Mouse (Mus musculus) right cerebral cortex, postnatal 10 days (tissue): ENCODE measurements at regions not wholly inside any gene's neighbourhood (a gene's known extent, or its start where the extent isn't known, plus 50 kb on each side); places are given as distances from the start of the nearest gene placed in this dataset.

Experiments used
- DNase-seq, 2 experiments: peaks; one replicate each; pipeline ENCODE4 v3.0.0; 2021; ENCODE audit warnings: low spot score in 2 of 2

DNA sequence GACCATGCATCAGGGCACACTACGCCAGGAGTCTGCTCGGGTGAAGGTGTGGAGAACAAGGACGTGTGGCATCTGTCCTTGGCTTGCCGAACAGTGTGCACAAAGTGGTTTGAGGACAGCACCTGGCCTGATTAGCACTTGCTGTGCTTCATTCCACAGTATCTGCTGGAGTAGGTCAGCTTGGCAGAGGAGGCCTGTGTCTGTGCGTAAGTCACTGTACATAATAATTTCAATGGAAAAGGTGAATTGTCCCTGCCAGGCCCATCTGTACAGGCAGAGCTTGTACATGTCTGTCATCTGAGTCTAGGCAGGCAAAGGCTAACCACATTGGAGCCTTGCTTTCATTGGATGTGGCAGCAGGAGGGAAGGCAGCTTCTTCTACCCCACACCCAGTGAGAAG lies 979.5 kb upstream of the Car8 start:
- DNase-seq: no peak

DNA sequence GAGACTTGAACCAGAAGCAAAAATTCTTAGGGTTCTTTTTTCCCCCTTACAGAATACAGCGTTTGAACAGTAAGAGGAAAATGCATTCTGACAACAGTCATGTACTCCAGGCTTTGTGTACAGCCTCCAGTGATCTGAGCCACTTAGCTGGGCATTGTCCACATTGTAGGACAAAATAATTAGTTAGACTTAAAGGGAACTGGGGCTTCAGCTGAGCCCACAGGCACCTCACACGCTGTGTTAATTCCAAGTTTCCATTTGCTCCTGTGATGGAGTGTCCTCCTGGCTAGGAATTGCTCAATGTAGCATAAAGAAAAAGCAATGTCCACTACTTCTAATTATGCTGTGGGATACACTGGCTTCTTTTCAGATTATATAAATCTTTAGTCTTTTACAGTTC lies 969.8 kb upstream of the Car8 start:
- DNase-seq: no peak

DNA sequence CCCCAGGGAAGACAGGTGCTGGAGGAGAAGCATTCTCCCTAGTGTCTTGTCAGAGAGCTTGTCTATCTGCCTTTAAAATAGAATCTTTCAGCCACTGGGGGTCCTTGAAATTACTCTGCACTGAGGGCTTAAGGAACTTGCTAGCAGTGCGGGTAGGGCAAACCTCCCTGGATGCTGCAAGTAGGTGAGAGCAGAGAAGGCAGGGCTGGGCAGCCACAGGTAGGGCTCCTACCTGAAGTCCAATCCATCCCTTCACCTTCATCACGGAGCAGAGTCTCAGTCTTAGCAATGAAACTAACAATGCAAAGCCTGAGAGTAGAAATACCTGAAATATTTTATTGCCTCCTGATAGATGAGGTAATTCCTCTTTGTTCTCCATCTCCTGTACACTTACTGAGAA lies 961.2 kb upstream of the Car8 start:
- DNase-seq: no peak

DNA sequence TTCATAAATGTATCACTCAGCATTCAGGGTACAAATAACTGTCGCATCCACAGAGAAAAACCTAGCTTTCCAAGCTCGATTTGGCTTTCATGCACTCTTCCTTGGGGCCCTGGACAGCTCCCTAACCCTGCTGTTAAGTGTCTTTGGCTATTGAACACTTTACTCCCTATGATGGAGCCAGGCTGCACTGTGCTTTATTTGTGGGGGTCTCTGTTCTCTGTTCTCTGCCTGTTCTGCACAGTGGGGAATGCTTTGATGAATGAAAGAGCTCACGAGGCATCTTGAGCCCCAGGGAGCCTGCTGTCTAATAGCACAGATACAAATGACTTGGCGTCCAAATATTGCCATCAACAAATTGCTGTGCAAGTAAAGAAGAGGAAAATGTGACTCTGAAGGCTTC lies 957.6 kb upstream of the Car8 start:
- DNase-seq: no peak

DNA sequence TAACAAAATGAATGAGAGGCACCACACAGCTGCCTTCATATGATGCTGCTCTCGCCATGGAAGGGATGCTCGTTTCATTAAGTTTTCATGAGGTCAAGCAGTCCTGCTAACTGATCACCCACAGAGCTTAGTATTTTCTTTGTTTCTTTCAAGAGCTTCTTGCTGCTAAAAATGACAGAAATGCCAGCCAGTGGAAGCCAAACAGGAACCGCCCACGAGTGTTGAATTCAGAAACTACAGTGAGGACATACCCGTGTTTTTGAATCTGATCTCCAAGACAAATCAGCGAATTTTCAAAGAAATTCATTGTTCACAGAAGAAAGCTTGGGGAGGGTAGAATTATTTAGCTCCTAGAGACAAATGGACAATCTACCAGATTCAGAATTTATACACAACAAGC lies 954.3 kb upstream of the Car8 start:
- DNase-seq: peak in 1 of 2 experiments; percentile 38

DNA sequence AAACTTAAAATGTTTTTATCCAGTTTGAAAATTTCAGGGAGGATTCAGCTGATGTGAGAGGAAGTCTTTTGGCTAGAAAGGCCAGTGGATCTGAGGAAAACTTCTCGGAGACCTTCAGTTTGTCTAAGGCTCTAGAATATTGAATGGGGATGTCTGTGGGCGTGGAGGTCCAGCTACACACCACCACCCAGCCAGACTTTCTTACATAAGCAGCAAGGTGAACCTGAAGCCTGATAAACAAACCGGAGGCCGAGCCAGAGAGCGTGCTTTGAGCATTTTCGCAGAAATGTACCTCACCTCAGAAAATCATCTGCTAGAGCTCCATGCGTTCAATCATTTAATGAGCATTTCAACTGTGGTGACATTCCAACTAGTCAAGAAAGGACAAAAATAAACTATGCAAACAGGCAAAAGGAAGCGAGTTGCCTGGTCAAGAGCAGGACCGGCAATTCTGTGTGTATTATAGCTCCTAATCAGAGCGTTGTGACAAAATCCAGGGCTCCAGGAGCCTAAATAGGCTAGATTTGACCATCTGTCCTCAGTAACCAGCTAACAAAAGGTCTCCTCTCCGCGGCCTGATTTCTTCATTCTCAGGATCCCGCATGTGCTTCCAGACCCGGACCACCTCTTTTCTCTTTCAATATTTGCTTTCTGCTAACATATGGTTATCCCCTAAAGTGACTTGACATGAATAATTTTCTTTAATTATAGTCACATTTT lies 946.5 kb upstream of the Car8 start:
- no peak for DNase-seq

DNA sequence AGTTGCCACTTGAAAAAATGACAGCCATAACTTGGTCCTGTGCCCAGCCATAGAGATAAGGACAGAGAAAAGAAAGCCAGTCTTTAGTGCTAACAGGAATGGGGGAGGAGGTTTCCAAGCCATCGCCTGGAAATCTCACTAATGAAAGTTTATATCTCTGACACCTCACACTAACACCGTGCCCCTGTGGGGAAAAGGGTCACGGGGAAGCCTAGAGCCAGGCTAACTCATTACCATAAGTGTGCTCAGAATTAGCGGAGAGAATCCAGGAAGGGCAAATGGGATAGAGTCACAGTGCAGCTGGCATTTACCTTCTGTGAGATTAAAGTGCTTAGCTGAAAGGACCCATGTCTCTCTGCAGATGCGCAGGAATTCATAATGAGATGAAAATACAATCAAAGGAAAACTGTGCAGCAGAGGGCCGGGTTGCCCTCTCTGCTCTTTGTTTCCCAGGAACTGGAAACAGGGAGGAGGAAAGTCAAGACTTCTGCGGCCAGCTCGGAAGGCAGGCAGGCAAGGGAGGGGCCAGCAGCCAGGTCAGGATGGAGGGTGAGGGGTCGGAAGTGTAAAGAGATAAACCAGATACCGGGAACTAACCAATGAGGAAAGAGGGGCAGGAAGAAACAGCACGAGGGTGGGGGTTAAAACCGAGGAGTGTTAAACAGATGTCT lies 945.7 kb upstream of the Car8 start:
- no peak for DNase-seq

DNA sequence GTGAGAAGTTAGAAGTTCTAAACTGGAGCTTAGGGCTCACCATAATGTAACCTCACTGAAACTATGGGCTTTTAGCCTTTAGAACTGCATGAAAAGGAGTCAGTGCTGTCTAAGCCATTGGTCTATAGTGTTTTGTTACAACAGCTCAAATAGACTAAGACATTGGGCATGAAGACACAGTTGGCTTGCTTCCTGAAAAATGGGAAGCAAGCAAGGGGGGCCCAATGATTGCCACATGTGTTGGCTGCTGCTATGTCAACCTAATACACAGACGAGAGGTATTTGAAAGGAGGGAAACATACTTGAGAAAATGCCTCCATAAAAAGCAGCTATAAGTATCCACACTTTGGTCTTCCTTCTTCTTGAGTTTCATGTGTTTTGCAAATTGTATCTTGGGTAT lies 935.5 kb upstream of the Car8 start:
- no peak for DNase-seq

DNA sequence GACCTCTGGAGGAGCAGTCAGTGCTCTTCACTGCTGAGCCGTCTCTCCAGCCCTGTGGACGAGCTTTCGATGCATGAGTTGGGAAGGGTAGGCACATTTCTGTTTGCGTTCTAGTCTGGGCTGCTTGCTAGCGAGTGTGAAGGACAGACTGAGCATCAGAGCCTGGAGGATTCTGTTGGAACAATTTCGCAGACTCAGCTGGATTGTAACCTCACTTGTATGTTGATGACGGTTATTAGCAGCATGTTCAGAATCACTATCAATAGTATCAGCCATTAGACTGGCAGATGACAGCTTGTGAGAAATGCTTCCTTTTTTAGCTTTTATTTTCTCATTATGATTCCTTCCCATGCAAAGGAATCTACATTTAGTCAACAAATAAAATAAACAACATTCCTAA lies 923.5 kb upstream of the Car8 start:
- no peak for DNase-seq

DNA sequence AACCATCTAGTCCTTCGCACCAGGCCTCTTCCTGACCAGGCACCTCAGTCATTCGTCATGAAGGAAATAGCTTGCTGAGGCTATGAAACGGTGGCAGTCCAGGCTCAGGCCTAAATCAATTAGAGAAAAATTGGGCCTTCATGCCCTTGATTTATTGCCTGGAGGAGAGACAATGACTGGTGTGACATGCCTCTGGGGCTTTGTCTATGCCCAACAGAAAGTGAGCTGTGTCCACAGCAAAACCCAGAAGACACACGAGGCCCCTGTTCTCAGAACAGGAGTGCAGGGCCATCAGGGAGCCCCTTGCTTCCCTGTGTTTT lies 922.9 kb upstream of the Car8 start:
- no peak for DNase-seq

DNA sequence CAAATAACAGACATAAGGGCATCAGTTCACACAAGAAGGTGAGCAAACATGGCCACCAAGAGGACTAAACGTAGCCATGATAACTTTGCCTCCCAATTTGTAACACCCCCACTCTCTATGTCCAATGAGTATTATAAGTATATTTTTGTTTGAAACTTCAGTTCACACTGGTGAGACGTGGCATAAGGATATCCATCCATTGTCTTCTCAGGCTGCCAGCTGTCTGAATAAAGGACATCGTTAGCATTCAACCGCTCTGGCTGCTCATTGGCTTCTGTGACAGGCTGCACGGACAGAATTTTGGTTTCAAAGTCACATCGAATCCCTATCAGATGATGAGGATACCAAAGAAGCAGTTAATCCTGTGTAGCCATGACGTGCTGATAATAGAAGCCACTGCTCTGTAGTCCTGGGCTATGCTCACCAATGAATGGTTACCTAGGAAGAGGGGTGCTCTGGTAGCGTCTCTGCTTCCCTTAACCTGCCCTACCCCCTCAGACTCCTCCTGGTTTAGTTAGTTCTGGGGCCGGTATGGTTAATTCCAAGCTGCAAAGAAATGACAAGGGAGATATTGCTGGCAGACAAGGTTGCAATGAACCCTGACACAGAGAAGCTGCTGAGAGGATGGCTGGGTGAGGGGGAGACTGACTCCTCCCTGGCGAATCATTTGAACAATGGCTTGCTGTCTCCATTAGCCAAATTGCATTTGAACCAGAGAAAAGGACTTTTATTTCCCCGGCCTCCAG lies 922.4 kb upstream of the Car8 start:
- no peak for DNase-seq

DNA sequence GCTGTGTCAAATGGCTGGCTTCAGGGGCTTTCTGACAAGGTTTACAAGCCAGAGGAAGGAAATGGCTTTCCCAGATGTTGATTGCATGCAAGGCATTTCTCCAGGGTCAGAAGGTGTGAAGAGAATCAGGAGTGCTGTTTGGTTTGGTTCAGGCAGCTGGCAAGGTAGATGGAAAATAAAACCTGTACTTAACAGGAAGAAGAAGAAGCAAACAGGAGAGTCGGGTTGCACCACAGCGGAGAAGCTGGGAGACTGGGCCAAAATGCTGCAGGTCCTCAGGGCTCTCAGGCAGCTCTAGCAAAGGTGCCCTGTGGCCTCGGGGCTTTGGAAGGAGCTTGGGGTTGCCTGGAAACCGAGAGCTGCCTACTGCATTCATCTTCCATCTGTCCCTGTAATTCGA lies 908.9 kb upstream of the Car8 start:
- peak; percentile 20 for DNase-seq

DNA sequence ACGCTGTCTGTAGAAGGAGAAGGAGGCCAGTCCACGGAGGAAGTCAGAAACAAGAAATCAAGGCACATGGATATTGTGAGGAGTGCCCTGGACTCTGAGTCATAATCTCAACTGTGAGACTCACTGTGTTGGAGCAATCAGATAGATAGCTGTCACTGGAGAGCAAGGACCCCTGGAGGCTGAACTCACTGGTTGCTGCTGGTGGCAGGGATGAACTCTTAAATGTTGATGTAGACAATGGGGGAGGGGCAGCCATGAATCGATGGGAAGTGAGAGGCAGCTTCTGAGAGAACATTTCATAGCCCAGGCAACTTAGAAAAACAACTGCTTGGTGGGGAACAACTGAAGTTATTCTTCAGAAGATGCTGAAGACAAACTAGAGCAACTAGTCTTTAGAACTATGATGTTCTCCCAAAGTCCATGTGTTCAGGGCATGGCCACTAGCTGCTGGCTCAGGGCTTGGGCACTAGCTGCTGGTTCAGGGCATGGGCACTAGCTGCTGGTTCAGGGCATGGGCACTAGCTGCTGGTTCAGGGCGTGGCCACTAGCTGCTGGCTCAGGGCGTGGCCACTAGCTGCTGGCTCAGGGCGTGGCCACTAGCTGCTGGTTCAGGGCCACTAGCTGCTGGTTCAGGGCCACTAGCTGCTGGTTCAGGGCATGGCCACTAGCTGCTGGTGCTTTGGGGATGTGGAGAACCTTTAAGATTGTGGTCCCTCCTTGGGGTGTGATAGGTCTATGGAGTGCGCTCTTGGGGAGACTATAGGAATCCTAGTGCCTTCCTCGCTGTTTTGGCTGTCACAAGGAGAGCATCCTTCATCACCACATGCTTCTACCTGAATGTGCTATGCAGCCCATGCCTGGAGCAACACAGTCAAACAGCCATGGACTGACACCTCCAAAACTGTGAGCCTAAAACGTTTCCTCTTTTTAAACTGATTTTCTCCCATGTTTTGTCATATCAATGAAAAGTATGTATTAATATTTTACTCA lies 905.7 kb upstream of the Car8 start:
- no peak for DNase-seq

DNA sequence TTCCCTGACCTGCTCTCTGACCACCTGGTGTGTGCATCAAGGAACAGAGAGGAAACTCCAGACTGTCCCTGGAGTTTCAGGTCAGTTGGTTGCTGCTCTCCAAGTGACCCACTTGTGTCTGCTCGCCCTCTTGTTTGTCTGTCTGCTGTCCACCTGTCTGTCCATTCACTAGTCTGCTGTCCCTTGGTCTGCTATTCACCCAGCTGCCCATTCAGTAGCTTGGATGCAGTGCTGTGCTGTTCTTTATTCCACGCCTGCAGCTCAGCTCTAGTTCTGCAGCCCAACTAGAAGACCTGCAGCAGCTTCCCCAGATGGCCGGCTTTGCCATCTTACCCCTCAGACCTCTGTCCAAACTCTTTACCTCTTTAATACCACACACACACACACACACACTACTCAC lies 904.2 kb upstream of the Car8 start:
- DNase-seq: peak in 1 of 2 experiments; percentile 17

DNA sequence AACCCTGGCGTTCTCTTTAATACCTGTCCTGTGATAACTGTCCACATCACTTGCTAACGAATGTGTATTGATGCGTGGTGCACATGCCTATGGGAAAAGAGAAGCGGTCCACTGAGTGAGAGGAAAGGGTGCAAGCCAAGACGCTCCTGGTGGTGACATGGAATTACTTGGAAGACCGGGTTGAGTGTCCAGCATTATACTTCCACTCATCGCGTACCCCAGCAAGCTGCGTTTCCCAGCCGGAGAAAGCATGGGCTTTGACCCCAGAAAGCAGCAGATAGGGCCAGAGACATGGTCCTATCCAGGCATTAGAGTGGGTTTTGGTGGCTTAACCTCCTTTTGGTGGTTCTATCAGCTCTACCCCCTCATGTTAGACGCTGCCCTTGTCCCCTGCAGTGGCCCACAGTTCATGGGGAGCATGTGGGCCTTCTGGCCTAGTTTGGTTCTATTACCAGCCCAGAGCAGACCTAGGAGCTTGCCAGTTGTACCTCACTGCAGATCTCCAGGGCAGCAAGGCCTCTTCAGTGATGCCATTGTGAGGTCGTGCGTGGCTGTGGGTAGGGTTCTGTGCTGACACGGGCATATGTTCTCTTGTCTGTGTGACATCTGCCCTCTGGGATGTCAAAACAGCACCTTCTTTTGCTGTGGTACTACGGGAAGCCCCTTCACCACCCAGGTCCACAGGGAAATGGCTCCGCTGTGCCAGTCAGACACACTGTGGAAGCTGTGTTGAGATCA lies 903.3 kb upstream of the Car8 start:
- no peak for DNase-seq

DNA sequence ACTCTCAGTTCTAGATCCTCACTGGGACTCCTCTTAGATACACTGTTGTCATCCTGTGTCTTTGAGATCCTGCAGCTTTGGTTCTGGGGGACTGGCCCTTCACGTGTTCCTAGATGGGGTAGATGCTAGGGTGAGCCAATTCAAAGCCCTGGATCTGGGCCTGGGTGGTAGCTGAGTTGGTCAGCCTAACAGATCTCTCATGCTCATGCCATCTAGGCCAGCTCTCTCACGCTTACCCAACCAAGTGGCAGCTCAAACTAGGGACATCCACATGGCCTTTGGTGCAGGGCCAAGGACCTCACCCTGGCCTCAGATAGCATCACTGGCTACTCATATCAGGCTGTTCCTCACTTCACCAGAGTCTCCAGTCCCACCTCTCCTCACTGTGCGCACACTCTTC lies 901.9 kb upstream of the Car8 start:
- DNase-seq: peak in 1 of 2 experiments; percentile 15

DNA sequence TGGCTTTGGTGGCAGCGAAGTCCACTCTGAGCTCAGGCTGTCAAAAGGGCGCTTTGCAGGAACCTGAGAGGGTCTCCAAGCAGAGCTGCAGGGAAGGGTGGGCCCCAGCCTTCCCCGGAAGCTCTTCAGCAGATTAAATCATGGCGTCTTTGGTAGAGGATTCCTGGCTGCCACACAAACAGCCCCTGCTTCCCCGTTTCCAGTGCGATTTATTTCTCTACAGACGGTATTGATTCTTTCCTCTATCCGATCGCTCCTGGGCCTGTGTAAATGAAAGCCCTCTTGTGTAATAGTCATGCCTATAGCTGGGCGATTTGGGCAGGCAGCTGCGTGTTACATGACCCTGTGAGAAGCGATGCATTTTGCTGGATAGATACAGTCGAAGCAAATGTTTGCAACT lies 897.8 kb upstream of the Car8 start:
- peak; percentile 19 to 22 for DNase-seq

DNA sequence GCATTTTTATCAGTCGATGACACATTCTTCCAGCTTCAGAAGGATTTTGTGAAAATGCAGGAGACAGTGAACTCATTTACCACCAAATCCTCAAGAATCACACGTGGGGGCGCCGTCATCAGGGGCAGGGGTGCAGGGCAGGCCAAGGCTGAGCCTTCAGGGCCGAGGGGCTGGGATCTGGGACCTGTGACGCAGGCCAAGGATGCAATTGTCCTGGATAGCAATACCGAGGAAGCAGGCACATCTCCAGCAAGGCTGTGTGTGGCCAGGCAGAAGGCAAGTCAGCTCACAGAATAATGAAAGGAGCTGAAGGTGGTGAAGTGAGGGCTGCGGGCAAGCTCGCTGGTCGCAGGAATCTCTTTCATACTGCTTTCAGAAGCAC lies 897.3 kb upstream of the Car8 start:
- peak; percentile 64 to 72 for DNase-seq

DNA sequence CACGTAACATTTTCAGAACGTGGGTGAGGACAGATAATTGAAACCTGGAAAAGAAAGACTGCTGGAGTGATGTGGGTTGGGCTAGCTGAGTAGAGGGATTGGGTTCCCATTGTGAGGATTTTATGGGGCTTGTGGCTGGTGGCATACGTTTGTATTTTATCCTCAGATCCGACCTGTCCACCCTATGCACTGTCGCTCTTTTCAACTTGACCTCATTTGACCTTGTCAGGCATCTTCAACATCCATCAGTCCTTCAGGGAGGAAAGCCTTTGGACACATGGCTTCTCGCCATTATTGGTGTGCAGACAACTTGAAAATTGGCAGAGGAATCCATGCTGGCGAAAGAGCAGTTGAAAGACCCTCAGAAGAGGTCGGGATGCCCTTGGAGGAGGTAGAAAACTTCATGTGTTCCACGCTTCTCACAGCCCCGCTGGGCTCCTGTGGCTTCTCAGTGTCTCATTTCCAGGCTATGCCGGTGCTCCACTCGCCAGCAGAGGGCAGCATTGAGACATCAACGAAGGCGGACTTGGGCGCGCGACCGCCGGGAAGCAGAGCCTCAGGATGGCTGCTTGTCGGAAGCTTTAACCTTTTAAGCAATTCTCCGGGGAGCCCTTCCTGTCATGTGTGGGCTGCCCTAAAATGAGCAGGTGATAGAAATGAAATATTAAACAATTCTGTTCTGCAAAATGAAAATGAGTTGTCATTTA lies 896.8 kb upstream of the Car8 start:
- DNase-seq: peak; percentile 96 to 98

DNA sequence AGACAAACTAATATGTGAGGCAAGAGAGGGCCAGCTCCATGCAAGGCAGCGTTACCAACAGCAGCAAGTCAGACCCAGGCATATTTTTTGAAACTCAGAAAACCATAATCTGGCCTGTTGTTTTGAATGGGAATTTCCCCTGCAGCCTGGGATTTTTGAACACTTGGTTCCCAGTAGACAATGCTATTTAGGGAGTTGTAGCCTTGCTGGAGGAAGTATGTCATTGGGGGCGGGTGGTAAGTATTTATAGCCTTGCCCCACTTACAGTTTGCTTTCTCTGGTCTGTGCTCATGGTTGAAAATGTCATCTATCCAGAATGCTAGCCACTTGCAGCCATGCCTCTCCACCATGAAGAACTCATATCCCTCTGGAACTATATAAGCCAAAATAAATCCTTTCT lies 894.9 kb upstream of the Car8 start:
- peak in 1 of 2 experiments; percentile 23 for DNase-seq
